Mouse (Mus musculus): ENCODE measurements around the gene Agpat1.

- TF ChIP-seq CTCF (IDR thresholded peaks at IDR 0.05; ENCODE audit: extremely low read depth, insufficient read depth, low read length) (no peak), POLR2A (IDR thresholded peaks at IDR 0.05; ENCODE audit: extremely low read depth, insufficient read depth, low read length) (no peak)
Observed at GRCm38 (mm10) chr17:34557411-34557810, 46.7 kb upstream of the Agpat1 start.

All from cortical plate, adult 2 months (tissue).